Mouse (Mus musculus): ENCODE results near the gene Prkag1. TPM values are rescaled to one million over a fixed set of nuclear protein-coding genes. Genes with fewer than 3 reads are reported as not detected.

Prkag1 gene
- polyA plus RNA-seq, 1 experiment from 2014 or later: 91.9 TPM

- Histone ChIP-seq H3K9ac (no peak overlapping the region), H3K9me3 (replicated peaks) (no peaks in the 10 kb centered on the region), H3K27ac (replicated peaks) (no peak overlapping the region), H3K4me2 (replicated peaks) (no peak overlapping the region), H3K27me3 (no peaks in the 10 kb centered on the region), H3K4me3 (replicated peaks) (no peak overlapping the region), H3K4me1 (peaks cover 4% of the 10 kb centered on the region; the same call in 1 of the 2 replicates), H3K36me3 (peaks cover 91% of the 10 kb centered on the region)
- ATAC-seq (ENCODE audit: insufficient number of reproducible peaks, low FRiP score, low TSS enrichment, low read depth): no peak
- WGBS: 90% methylated on average over 21 of the region's 21 CpGs
Observed at GRCm38 (mm10) chr15:98837006-98837742, 5.9 kb upstream of the Prkag1 start.

- Histone ChIP-seq H3K4me1 (peaks cover 9% of the 10 kb centered on the region; the same call in 1 of the 2 replicates), H3K9me3 (replicated peaks) (no peaks in the 10 kb centered on the region), H3K9ac (no peak overlapping the region), H3K27ac (replicated peaks) (no peak overlapping the region), H3K27me3 (no peaks in the 10 kb centered on the region), H3K36me3 (peaks cover 72% of the 10 kb centered on the region), H3K4me2 (replicated peaks) (no peak overlapping the region), H3K4me3 (replicated peaks) (no peak overlapping the region)
- 90% methylated on average over 14 of the region's 14 CpGs for WGBS
- ATAC-seq (ENCODE audit: insufficient number of reproducible peaks, low FRiP score, low TSS enrichment, low read depth): no peak
Observed at GRCm38 (mm10) chr15:98835291-98835690, 4.0 kb upstream of the Prkag1 start.

- whole genome bisulfite sequencing: 89% methylated on average over 13 of the region's 13 CpGs
- Histone ChIP-seq H3K4me1 (peaks cover 20% of the 10 kb centered on the region), H3K36me3 (peaks cover 63% of the 10 kb centered on the region), H3K9ac (no peak overlapping the region), H3K4me2 (replicated peaks) (no peak overlapping the region), H3K4me3 (replicated peaks) (no peak overlapping the region), H3K27ac (replicated peaks) (0 out of 2 replicates have a peak overlapping the region, but pooled peaks have one; percentile 7), H3K9me3 (replicated peaks) (no peaks in the 10 kb centered on the region), H3K27me3 (no peaks in the 10 kb centered on the region)
- no peak for ATAC-seq (ENCODE audit: insufficient number of reproducible peaks, low FRiP score, low TSS enrichment, low read depth)
Observed at GRCm38 (mm10) chr15:98834059-98834458, 2.7 kb upstream of the Prkag1 start.

- peaks cover 57% of the 10 kb centered on the region for H3K36me3 ChIP-seq
- no peak overlapping the region for H3K27ac ChIP-seq (replicated peaks)
Observed at GRCm38 (mm10) chr15:98833281-98833680, 2.0 kb upstream of the Prkag1 start.

GRCm38 (mm10) chr15:98832161-98833058 lies 1.1 kb upstream of the Prkag1 start:
- H3K36me3 ChIP-seq: peaks cover 48% of the 10 kb centered on the region
- no peaks in the 10 kb centered on the region for H3K27me3 ChIP-seq
- ATAC-seq (ENCODE audit: insufficient number of reproducible peaks, low FRiP score, low TSS enrichment, low read depth): no peak
- H3K4me1 ChIP-seq: peaks cover 22% of the 10 kb centered on the region
- H3K4me2 ChIP-seq (replicated peaks): peak overlapping the region; percentile 53
- H3K9ac ChIP-seq: no peak overlapping the region
- H3K9me3 ChIP-seq (replicated peaks): no peaks in the 10 kb centered on the region
- H3K27ac ChIP-seq (replicated peaks): peak overlapping the region; percentile 94
- no peak overlapping the region; the same call in 1 of the 2 replicates for H3K4me3 ChIP-seq (replicated peaks)
- 53% methylated on average over 12 of the region's 12 CpGs for WGBS

More at GRCm38 (mm10) chr15:98833281-98833680, 2.0 kb upstream of the Prkag1 start:
- Histone ChIP-seq H3K4me3 (replicated peaks) (no peak overlapping the region), H3K4me1 (peaks cover 22% of the 10 kb centered on the region), H3K9me3 (replicated peaks) (no peaks in the 10 kb centered on the region), H3K9ac (no peak overlapping the region), H3K4me2 (replicated peaks) (no peak overlapping the region), H3K27me3 (no peaks in the 10 kb centered on the region)
- ATAC-seq (ENCODE audit: insufficient number of reproducible peaks, low FRiP score, low TSS enrichment, low read depth): no peak
- WGBS: 84% methylated on average over 11 of the region's 11 CpGs

GRCm38 (mm10) chr15:98831684-98832035 lies 339 bp upstream of the Prkag1 start:
- WGBS: 11% methylated on average over 9 of the region's 9 CpGs
- Histone ChIP-seq H3K27ac (replicated peaks) (peak overlapping the region; percentile 94), H3K4me1 (peaks cover 22% of the 10 kb centered on the region), H3K36me3 (peaks cover 40% of the 10 kb centered on the region), H3K4me3 (replicated peaks) (peak overlapping the region; percentile 65), H3K27me3 (no peaks in the 10 kb centered on the region), H3K4me2 (replicated peaks) (peak overlapping the region; percentile 53), H3K9me3 (replicated peaks) (no peaks in the 10 kb centered on the region), H3K9ac (no peak overlapping the region)
- ATAC-seq (ENCODE audit: insufficient number of reproducible peaks, low FRiP score, low TSS enrichment, low read depth): peak; percentile 6; the same call in 1 of the 2 replicates

- no peak overlapping the region for H3K4me2 ChIP-seq (replicated peaks)
- no peak overlapping the region for H3K9ac ChIP-seq
- peaks cover 19% of the 10 kb centered on the region for H3K4me1 ChIP-seq
- no peaks in the 10 kb centered on the region for H3K9me3 ChIP-seq (replicated peaks)
- H3K4me3 ChIP-seq (replicated peaks): no peak overlapping the region
- peaks cover 32% of the 10 kb centered on the region for H3K36me3 ChIP-seq
- no peak for ATAC-seq (ENCODE audit: insufficient number of reproducible peaks, low FRiP score, low TSS enrichment, low read depth)
- no peaks in the 10 kb centered on the region for H3K27me3 ChIP-seq
- H3K27ac ChIP-seq (replicated peaks): no peak overlapping the region
- 89% methylated on average over 7 of the region's 7 CpGs for WGBS
Observed at GRCm38 (mm10) chr15:98827611-98828011, 3.7 kb downstream of the Prkag1 start.

GRCm38 (mm10) chr15:98823434-98823833 lies 7.9 kb downstream of the Prkag1 start:
- Histone ChIP-seq H3K36me3 (peaks cover 38% of the 10 kb centered on the region), H3K4me2 (replicated peaks) (no peak overlapping the region), H3K9me3 (replicated peaks) (no peaks in the 10 kb centered on the region)

GRCm38 (mm10) chr15:98822147-98822546 lies 9.2 kb downstream of the Prkag1 start:
- 88% methylated on average over 5 of the region's 5 CpGs for WGBS
- no peaks in the 10 kb centered on the region for H3K27me3 ChIP-seq
- H3K4me2 ChIP-seq (replicated peaks): no peak overlapping the region
- ATAC-seq (ENCODE audit: insufficient number of reproducible peaks, low FRiP score, low TSS enrichment, low read depth): no peak
- H3K27ac ChIP-seq (replicated peaks): no peak overlapping the region
- H3K9ac ChIP-seq: no peak overlapping the region
- peaks cover 38% of the 10 kb centered on the region for H3K36me3 ChIP-seq
- no peaks in the 10 kb centered on the region for H3K4me1 ChIP-seq
- no peak overlapping the region for H3K4me3 ChIP-seq (replicated peaks)
- H3K9me3 ChIP-seq (replicated peaks): no peaks in the 10 kb centered on the region

More at GRCm38 (mm10) chr15:98823434-98823833, 7.9 kb downstream of the Prkag1 start:
- WGBS: 66% methylated on average over 3 of the region's 3 CpGs
- Histone ChIP-seq H3K4me3 (replicated peaks) (no peak overlapping the region), H3K27ac (replicated peaks) (no peak overlapping the region), H3K9ac (no peak overlapping the region), H3K4me1 (no peaks in the 10 kb centered on the region), H3K27me3 (no peaks in the 10 kb centered on the region)
- no peak for ATAC-seq (ENCODE audit: insufficient number of reproducible peaks, low FRiP score, low TSS enrichment, low read depth)

GRCm38 (mm10) chr15:98821403-98821802 lies 9.9 kb downstream of the Prkag1 start:
- Histone ChIP-seq H3K4me1 (no peaks in the 10 kb centered on the region), H3K27ac (replicated peaks) (no peak overlapping the region), H3K27me3 (no peaks in the 10 kb centered on the region), H3K36me3 (peaks cover 42% of the 10 kb centered on the region), H3K9me3 (replicated peaks) (no peaks in the 10 kb centered on the region), H3K4me2 (replicated peaks) (no peak overlapping the region), H3K4me3 (replicated peaks) (no peak overlapping the region), H3K9ac (no peak overlapping the region)
- WGBS: 31% methylated on average over 10 of the region's 10 CpGs
- no peak for ATAC-seq (ENCODE audit: insufficient number of reproducible peaks, low FRiP score, low TSS enrichment, low read depth)

- Histone ChIP-seq H3K4me1 (no peaks in the 10 kb centered on the region), H3K9me3 (replicated peaks) (no peaks in the 10 kb centered on the region), H3K4me3 (replicated peaks) (no peak overlapping the region), H3K9ac (no peak overlapping the region), H3K4me2 (replicated peaks) (no peak overlapping the region), H3K27me3 (no peaks in the 10 kb centered on the region), H3K36me3 (peaks cover 43% of the 10 kb centered on the region), H3K27ac (replicated peaks) (no peak overlapping the region)
- no peak for ATAC-seq (ENCODE audit: insufficient number of reproducible peaks, low FRiP score, low TSS enrichment, low read depth)
- WGBS: 85% methylated on average over 4 of the region's 4 CpGs
Observed at GRCm38 (mm10) chr15:98820937-98821336, 10.4 kb downstream of the Prkag1 start.
